Mouse (Mus musculus): ENCODE results near the gene Tnfsfm13.

DNA sequence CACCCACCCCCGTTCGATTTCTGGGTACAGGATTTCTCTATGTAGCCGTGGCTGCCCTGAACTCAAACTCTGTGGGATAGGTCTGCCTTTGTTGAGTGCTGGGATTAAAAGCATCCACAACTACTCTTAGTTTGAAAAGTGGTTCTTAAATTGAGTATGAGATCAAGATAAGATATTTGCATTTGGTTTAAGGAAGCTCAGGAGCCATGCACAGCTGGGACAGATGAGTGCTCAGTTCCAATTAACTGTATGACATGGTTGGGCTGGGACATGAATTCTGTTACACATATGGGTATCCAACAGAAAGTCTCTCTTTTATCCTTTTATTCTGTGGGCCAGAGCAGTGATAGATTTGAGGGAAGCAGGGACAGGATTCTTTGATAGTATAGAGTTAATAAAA, 60.4 kb downstream of the Tnfsfm13 start:
- TF ChIP-seq CTCF (IDR thresholded peaks at IDR 0.05; ENCODE audit: low read depth, low read length) (no peak), TAL1 (conservative IDR thresholded peaks at IDR 0.05; ENCODE audit: low read depth, low read length) (no peak), POLR2AphosphoS5 (IDR thresholded peaks at IDR 0.05; ENCODE audit: insufficient replicate concordance, low read depth, low read length) (no peak)

All from G1E (cell line).